Mouse (Mus musculus) lung, embryonic 14.5 days (tissue): ENCODE data around the gene Esr1. TPM values are rescaled to one million over a fixed set of nuclear protein-coding genes. Genes with fewer than 3 reads are reported as not detected.
"Not testable (repeated sequence)": the region's sequence is repeated elsewhere in the genome, so short reads cannot be mapped to it uniquely, and the experiment has no call there.

Experiments used
- ATAC-seq: fragments of 200-750 bp; cut with Nextera tagmentation; 2 replicates; pipeline ENCODE4 v1.8.0; 2017; ENCODE audit warnings: mild to moderate bottlenecking, moderate TSS enrichment, moderate library complexity; ENCODE audit not compliant: insufficient read depth
- DNase-seq: peaks from one replicate; pipeline ENCODE4 v3.0.0-alpha.2; 2015
- H3K27ac ChIP-seq: fragments of 300-500 bp; sonication (generic); 2 replicates; pipeline ENCODE4 v1.5.1; 2014; ENCODE audit warnings: low read depth, mild to moderate bottlenecking, moderate library complexity
- H3K27me3 ChIP-seq: fragments of 300-500 bp; sonication (generic); 2 replicates; pipeline ENCODE4 v1.6.1; 2014; ENCODE audit warnings: low read length, control low read depth; ENCODE audit not compliant: insufficient read depth
- H3K36me3 ChIP-seq: fragments of 300-500 bp; sonication (generic); 2 replicates; pipeline ENCODE4 v1.6.1; 2014; ENCODE audit warnings: control low read depth; ENCODE audit not compliant: insufficient read depth
- H3K4me1 ChIP-seq: fragments of 300-500 bp; sonication (generic); 2 replicates; pipeline ENCODE4 v1.6.1; 2014; ENCODE audit warnings: antibody characterized with exemption, control low read depth; ENCODE audit not compliant: insufficient read depth
- H3K4me2 ChIP-seq: fragments of 300-500 bp; sonication (generic); 2 replicates; pipeline ENCODE4 v1.6.1; 2014; ENCODE audit warnings: mild to moderate bottlenecking
- H3K4me3 ChIP-seq: fragments of 300-500 bp; sonication (generic); 2 replicates; pipeline ENCODE4 v1.5.1; 2014; ENCODE audit warnings: low read depth, low read length
- H3K9ac ChIP-seq: fragments of 300-500 bp; sonication (generic); 2 replicates; pipeline ENCODE4 v1.6.1; 2014
- H3K9me3 ChIP-seq: fragments of 300-500 bp; sonication (generic); 2 replicates; pipeline ENCODE4 v1.6.1; 2016; ENCODE audit warnings: low read depth, low read length, control low read depth
- CTCF ChIP-seq: IDR thresholded peaks from 2 replicates; pipeline ENCODE4 v1.5.1; 2016; ENCODE audit warnings: antibody characterized with exemption, low read depth
- WGBS: fragments of 180-500 bp; shearing (Covaris S2); extraction: QIAGEN DNeasy Blood & Tissue Kit; methylation state at CpG from one replicate; pipeline ENCODE4 v1.1.7; 2014; 5-methylcytosine and 5-hydroxymethylcytosine counted together
- polyA plus RNA-seq: library from polyadenylated mRNA; unstranded; fragments of >200 nt; fragmentation: Nextera tagmentation; extraction: Ambion mirVana; gene quantifications from 2 replicates; pipeline ENCODE4 v1.2.1, GENCODE M21; 2014

Gene Esr1
- polyA plus RNA-seq, 1 experiment from 2014 or later: 0.05 TPM

DNA sequence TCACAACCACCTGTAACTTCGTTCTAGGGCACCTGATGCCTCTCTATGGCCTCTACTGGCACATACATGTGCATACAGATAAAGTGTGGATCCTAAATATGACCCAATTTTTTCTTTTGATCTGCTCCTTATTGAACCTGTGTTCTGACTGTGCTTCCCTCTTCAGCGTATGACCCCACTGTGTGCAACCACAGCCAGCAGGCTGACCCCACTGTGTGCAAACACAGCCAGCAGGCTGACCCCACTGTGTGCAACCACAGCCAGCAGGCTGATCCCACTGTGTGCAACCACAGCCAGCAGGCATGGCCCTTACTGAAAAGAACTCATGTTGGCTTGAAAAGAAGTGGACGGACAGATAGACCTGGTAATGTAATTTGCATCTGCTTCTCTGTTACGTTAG, 8.9 kb upstream of the Esr1 start:
- H3K27me3 ChIP-seq: no peaks in the 10 kb centered on the region
- no peak for ATAC-seq
- TF ChIP-seq CTCF: no peak
- H3K27ac ChIP-seq: no peak overlapping the region
- no peaks in the 10 kb centered on the region for H3K36me3 ChIP-seq
- H3K4me3 ChIP-seq: no peak overlapping the region
- H3K4me1 ChIP-seq: no peaks in the 10 kb centered on the region
- no peak overlapping the region for H3K9ac ChIP-seq
- WGBS: 71% methylated on average over 4 of the region's 4 CpGs
- no peaks in the 10 kb centered on the region for H3K9me3 ChIP-seq
- DNase-seq: no peak
- H3K4me2 ChIP-seq: no peak overlapping the region

DNA sequence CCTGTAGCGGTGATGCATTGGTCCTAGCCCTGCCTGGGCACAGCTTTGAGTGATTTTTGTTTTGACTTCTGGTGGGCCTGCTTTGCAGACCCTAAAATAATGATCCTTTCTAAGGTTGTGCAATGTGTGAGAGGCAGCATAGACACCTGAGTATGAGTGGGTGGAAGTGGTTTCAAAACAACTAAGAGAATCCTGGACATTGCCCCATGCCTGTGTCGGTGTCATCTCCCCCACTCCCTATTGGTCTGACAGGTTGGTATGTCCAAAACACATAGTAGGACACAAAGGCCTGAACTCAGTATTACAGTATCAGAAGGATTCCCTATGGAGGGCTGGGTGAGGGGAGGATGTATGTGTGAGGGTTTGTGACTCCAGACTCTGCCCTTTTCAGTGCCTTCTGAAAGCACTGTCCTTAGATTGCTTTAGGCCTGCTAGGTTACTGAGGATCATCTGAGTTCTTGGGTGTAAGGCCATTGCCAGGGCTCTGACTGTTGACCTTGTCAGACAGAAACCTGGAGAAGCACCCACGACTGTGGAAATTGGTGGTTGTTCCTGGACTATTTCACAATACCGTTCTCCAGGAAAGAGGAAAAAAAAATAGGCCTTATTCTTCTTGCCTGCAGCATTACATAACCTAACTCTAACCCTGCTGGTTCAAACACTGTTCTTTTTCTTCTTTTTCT, 6.7 kb upstream of the Esr1 start:
- no peak for TF ChIP-seq CTCF
- H3K27me3 ChIP-seq: no peaks in the 10 kb centered on the region
- no peaks in the 10 kb centered on the region for H3K4me1 ChIP-seq
- DNase-seq: no peak
- H3K4me3 ChIP-seq: no peak overlapping the region
- H3K36me3 ChIP-seq: no peaks in the 10 kb centered on the region
- H3K27ac ChIP-seq: no peak overlapping the region
- H3K9me3 ChIP-seq: no peaks in the 10 kb centered on the region
- no peak for ATAC-seq
- H3K4me2 ChIP-seq: no peak overlapping the region
- 72% methylated on average over 4 of the region's 4 CpGs for WGBS
- H3K9ac ChIP-seq: no peak overlapping the region

DNA sequence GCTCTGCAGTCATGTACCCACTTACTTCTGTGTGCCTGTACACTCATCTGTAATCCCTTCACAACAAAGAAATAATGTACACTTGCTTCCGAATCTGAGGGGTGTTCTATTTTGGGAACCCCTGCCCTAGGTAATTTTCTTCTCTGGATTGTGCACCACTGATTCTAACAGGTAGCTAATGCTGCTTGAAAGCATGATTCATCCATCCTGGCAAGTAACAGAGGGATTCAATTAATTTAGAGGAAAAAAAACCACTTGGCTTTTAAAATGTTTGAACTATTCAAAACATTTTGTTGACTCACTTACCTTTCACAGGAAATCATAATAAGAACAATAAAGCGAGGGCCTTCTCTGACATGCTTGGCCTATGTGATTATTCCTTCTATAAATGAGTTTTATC, 1.2 kb upstream of the Esr1 start:
- Histone ChIP-seq H3K27me3 (no peaks in the 10 kb centered on the region), H3K36me3 (no peaks in the 10 kb centered on the region), H3K9ac (no peak overlapping the region), H3K4me3 (no peak overlapping the region), H3K4me2 (no peak overlapping the region), H3K27ac (no peak overlapping the region), H3K9me3 (no peaks in the 10 kb centered on the region), H3K4me1 (no peaks in the 10 kb centered on the region)
- ATAC-seq: no peak
- TF ChIP-seq CTCF: no peak
- DNase-seq: no peak
- WGBS: 84% methylated on average over 2 of the region's 2 CpGs

DNA sequence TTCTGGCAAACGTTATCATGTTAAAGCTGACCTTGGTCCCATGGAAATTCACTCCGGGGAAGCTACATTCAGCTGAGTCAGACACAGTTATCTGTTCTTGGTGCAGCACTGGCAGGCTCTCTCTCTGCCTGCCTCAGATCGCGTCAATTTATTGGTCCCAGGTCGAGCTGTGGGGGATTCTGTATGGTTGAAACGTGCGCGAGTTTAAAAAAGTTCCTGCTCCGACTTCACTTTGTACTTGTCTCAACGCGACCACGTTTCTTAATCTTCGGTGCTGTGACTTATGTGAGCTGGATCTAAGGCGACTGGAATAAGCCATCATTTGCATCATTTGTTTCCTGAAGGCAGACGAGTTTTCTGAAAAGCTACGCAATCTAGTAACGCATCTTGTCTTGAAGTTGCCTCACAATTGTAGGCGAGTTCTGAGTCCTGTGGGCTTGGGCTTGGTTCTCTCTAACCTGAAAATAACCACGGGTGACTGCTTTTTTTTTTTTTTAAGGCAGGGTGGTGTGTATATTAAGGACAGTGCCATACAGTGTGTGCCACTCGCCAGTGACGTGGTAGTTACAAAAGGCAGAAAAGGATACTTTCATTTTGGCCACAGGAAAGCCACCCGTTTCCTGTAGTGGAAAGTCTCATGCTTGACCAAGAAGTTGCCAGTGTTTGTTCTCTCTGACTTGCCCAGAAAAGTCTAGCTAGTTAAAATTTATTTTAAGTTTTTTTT, 1.1 kb downstream of the Esr1 start:
- ATAC-seq (no peak), DNase-seq (no peak)
- Histone ChIP-seq H3K9ac (no peak overlapping the region), H3K4me3 (no peak overlapping the region), H3K27ac (no peak overlapping the region), H3K27me3 (no peaks in the 10 kb centered on the region), H3K9me3 (no peaks in the 10 kb centered on the region), H3K36me3 (no peaks in the 10 kb centered on the region), H3K4me1 (no peaks in the 10 kb centered on the region), H3K4me2 (peak overlapping the region; percentile 57)
- WGBS: 52% methylated on average over 22 of the region's 22 CpGs
- no peak for TF ChIP-seq CTCF

DNA sequence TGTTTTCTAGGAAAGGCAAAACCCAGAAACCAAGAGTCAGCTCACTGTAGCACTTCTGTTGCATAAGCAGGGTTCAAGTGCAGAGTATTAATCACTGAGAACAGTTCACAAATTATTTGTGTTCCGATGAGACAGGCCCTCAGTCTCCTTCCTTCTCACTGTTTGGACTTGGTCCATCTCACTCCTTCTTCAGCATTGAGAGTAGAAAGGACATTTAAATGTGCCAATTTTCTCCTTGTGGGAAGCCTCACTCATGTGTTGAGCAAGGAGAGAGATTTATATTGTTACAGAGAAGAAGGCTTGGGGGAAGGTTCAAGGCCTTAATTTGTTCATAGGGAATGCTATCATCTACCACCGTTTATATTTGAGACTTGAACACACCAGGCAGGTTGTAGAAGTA, 6.6 kb downstream of the Esr1 start:
- no peaks in the 10 kb centered on the region for H3K4me1 ChIP-seq
- ATAC-seq: no peak
- no peak overlapping the region for H3K4me2 ChIP-seq
- H3K9ac ChIP-seq: no peak overlapping the region
- 28% methylated on average over 2 of the region's 2 CpGs for WGBS
- no peak overlapping the region for H3K27ac ChIP-seq
- no peaks in the 10 kb centered on the region for H3K9me3 ChIP-seq
- no peaks in the 10 kb centered on the region for H3K36me3 ChIP-seq
- peak; percentile 26 for DNase-seq
- no peak overlapping the region for H3K4me3 ChIP-seq
- no peak for TF ChIP-seq CTCF
- H3K27me3 ChIP-seq: no peaks in the 10 kb centered on the region

DNA sequence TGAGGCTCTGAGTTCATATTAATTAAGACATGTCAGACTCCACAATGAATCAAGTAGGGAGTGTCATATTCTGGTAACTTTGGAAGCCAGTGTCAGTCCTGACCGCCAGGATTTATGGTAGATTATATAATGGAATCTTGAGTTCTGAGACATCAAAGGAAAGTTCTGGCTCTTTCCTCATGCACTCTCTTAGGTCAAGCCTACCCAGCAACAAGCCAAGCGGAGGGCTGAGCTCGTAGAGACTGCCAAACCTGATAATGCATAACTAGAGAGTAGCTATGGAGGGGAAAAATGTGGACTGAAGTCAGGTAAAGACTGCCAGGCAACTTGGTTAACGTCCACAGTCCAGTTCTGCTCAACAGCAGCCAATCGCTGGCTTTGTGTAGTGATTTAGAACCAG, 7.3 kb downstream of the Esr1 start:
- no peaks in the 10 kb centered on the region for H3K9me3 ChIP-seq
- H3K36me3 ChIP-seq: no peaks in the 10 kb centered on the region
- no peak for TF ChIP-seq CTCF
- ATAC-seq: 0 out of 2 replicates have a peak, but pooled peaks have one; percentile 38
- H3K9ac ChIP-seq: no peak overlapping the region
- no peak overlapping the region for H3K27ac ChIP-seq
- H3K27me3 ChIP-seq: no peaks in the 10 kb centered on the region
- H3K4me1 ChIP-seq: no peaks in the 10 kb centered on the region
- H3K4me2 ChIP-seq: no peak overlapping the region
- WGBS: 48% methylated on average over 5 of the region's 5 CpGs
- no peak overlapping the region for H3K4me3 ChIP-seq
- no peak for DNase-seq

DNA sequence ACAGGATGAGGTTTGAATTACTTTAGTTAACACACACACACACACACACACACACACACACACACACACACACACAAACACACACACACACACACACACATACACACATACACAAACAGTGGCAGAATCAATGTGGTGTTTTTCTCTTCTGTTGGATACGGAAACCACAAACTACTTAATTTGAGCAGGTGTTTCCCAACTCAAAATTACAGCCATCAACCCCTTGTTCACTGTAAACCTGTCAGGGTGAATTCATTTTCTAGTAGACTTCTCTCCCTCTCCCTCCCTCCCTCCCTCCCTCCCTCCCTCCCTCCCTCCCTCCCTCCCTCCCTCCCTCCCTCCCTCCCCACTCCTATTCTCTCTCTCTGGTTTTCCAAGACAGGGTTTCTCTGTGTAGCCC, 8.0 kb downstream of the Esr1 start:
- not testable (repeated sequence) for H3K4me3 ChIP-seq, DNase-seq, H3K9me3 ChIP-seq, H3K4me2 ChIP-seq, H3K9ac ChIP-seq, ATAC-seq, H3K27me3 ChIP-seq, H3K27ac ChIP-seq, H3K36me3 ChIP-seq, H3K4me1 ChIP-seq
- WGBS: 82% methylated on average over 1 of the region's 1 CpGs
